Mouse (Mus musculus): Measurements from ENCODE around the gene Cep131.

Cep131 gene

GRCm38 (mm10) chr11:120028319-120029092 lies 58.1 kb downstream of the Cep131 start:
- no peak for DNase-seq (ENCODE audit: low spot score in 2 of 2)

- no peak for DNase-seq (ENCODE audit: low spot score in 2 of 2)
Measured at GRCm38 (mm10) chr11:120026941-120027340, 59.7 kb downstream of the Cep131 start.

GRCm38 (mm10) chr11:120022841-120023240 lies 63.8 kb downstream of the Cep131 start:
- DNase-seq (ENCODE audit: low spot score in 2 of 2): no peak

- no peak for DNase-seq (ENCODE audit: low spot score in 2 of 2)
Measured at GRCm38 (mm10) chr11:120022216-120022615, 64.4 kb downstream of the Cep131 start.

GRCm38 (mm10) chr11:120021367-120021766 lies 65.3 kb downstream of the Cep131 start:
- DNase-seq (ENCODE audit: low spot score in 2 of 2): no peak

- no peak for DNase-seq (ENCODE audit: low spot score in 2 of 2)
Measured at GRCm38 (mm10) chr11:120019542-120020440, 66.8 kb downstream of the Cep131 start.

GRCm38 (mm10) chr11:120017011-120017410 lies 69.6 kb downstream of the Cep131 start:
- no peak for DNase-seq (ENCODE audit: low spot score in 2 of 2)

- no peak for DNase-seq (ENCODE audit: low spot score in 2 of 2)
Measured at GRCm38 (mm10) chr11:120014758-120015157, 71.9 kb downstream of the Cep131 start.
